Mouse (Mus musculus): Measurements from ENCODE around the gene Aars2.
A peak's percentile ranks its signal among the peaks of the same experiment; 100 is the strongest.

Aars2 gene

GRCm38 (mm10) chr17:45559732-45560525 is 53.3 kb downstream of the Aars2 start:
- peak; percentile 84 for DNase-seq

- peak; percentile 69 for DNase-seq
These were observed 56.6 kb downstream of the Aars2 start for GRCm38 (mm10) chr17:45563216-45563615.

GRCm38 (mm10) chr17:45563655-45564530 is 57.3 kb downstream of the Aars2 start, which contains the start of gene Slc35b2:
Gene Slc35b2 (plus strand): TSS chr17:45563874.
- DNase-seq, result peak; percentile 92

- DNase-seq, result peak; percentile 62
These were observed 58.0 kb downstream of the Aars2 start for GRCm38 (mm10) chr17:45564531-45565084.

- no peak for DNase-seq
These were observed 58.5 kb downstream of the Aars2 start for GRCm38 (mm10) chr17:45565103-45565502.

- no peak for DNase-seq
These were observed 59.4 kb downstream of the Aars2 start for GRCm38 (mm10) chr17:45566031-45566359.

- no peak for DNase-seq
These were observed 59.9 kb downstream of the Aars2 start for GRCm38 (mm10) chr17:45566360-45567161.

- DNase-seq, result no peak
These were observed 60.5 kb downstream of the Aars2 start for GRCm38 (mm10) chr17:45567162-45567601.

GRCm38 (mm10) chr17:45568990-45569389 is 62.3 kb downstream of the Aars2 start:
- DNase-seq, result no peak

- no peak for DNase-seq
These were observed 63.4 kb downstream of the Aars2 start for GRCm38 (mm10) chr17:45569999-45570398.

Measured in cerebellum, adult 9-10 months (tissue).